Mouse (Mus musculus): ENCODE data around the gene Myadm. TPM values are rescaled to one million over a fixed set of nuclear protein-coding genes. Genes with fewer than 3 reads are reported as not detected.

Myadm gene
- polyA plus RNA-seq (2016; fragmentation: Nextera tagmentation; extraction: Ambion mirVana) = 23.6 and 29.4 TPM in 2 replicates

GRCm38 (mm10) chr7:3288976-3289970 lies at the start of gene Myadm, which contains the start of gene Prkcg:
Myadm (plus strand) TSS chr7:3289080.
Prkcg (plus strand) TSS chr7:3289179.
- no peaks in the 10 kb centered on the region for H3K36me3 ChIP-seq
- 3% methylated on average over 30 of the region's 30 CpGs for WGBS
- H3K27ac ChIP-seq = peak within 1 kb of the TSS; percentile 90
- peak; percentile 84 for DNase-seq (ENCODE audit: low spot score)
- H3K27me3 ChIP-seq (ENCODE audit: low read depth, poor library complexity, severe bottlenecking) = no peaks in the 10 kb centered on the region
- peaks cover 42% of the 10 kb centered on the region for H3K4me1 ChIP-seq
- H3K4me3 ChIP-seq = peak within 1 kb of the TSS; percentile 51
- no peaks in the 10 kb centered on the region for H3K9me3 ChIP-seq (replicated peaks)

GRCm38 (mm10) chr7:3239193-3239592 lies 49.7 kb upstream of the Myadm start:
- Histone ChIP-seq H3K4me1 (no peaks in the 10 kb centered on the region), H3K27ac (no peak overlapping the region), H3K36me3 (no peaks in the 10 kb centered on the region), H3K9me3 (replicated peaks) (no peaks in the 10 kb centered on the region), H3K27me3 (ENCODE audit: low read depth, poor library complexity, severe bottlenecking) (no peaks in the 10 kb centered on the region), H3K4me3 (no peak overlapping the region)
- DNase-seq (ENCODE audit: low spot score) = no peak
- 83% methylated on average over 2 of the region's 2 CpGs for WGBS

GRCm38 (mm10) chr7:3260701-3261100 lies 28.2 kb upstream of the Myadm start:
- H3K27me3 ChIP-seq (ENCODE audit: low read depth, poor library complexity, severe bottlenecking) = peaks cover 17% of the 10 kb centered on the region
- 75% methylated on average over 3 of the region's 3 CpGs for WGBS
- H3K4me1 ChIP-seq = peaks cover 8% of the 10 kb centered on the region
- H3K9me3 ChIP-seq (replicated peaks) = 0 out of 2 replicates have a peak, but pooled peaks cover 2% of the 10 kb centered on the region
- H3K4me3 ChIP-seq = no peak overlapping the region
- DNase-seq (ENCODE audit: low spot score) = no peak
- no peaks in the 10 kb centered on the region for H3K36me3 ChIP-seq
- no peak overlapping the region for H3K27ac ChIP-seq

GRCm38 (mm10) chr7:3261446-3261845 lies 27.4 kb upstream of the Myadm start:
- peaks cover 8% of the 10 kb centered on the region for H3K4me1 ChIP-seq
- peaks cover 17% of the 10 kb centered on the region for H3K27me3 ChIP-seq (ENCODE audit: low read depth, poor library complexity, severe bottlenecking)
- no peaks in the 10 kb centered on the region for H3K36me3 ChIP-seq
- no peak overlapping the region for H3K4me3 ChIP-seq
- no peak overlapping the region for H3K27ac ChIP-seq
- WGBS = 65% methylated on average over 4 of the region's 4 CpGs
- DNase-seq (ENCODE audit: low spot score) = no peak
- H3K9me3 ChIP-seq (replicated peaks) = 0 out of 2 replicates have a peak, but pooled peaks cover 2% of the 10 kb centered on the region

- peak; percentile 41 for DNase-seq (ENCODE audit: low spot score)
- Histone ChIP-seq H3K27ac (no peak overlapping the region), H3K27me3 (ENCODE audit: low read depth, poor library complexity, severe bottlenecking) (peaks cover 17% of the 10 kb centered on the region), H3K4me3 (no peak overlapping the region), H3K9me3 (replicated peaks) (0 out of 2 replicates have a peak, but pooled peaks cover 2% of the 10 kb centered on the region), H3K4me1 (peaks cover 8% of the 10 kb centered on the region), H3K36me3 (no peaks in the 10 kb centered on the region)
- WGBS = 41% methylated on average over 2 of the region's 2 CpGs
Measured at GRCm38 (mm10) chr7:3262789-3263188, 26.1 kb upstream of the Myadm start.

- WGBS = 34% methylated on average over 22 of the region's 22 CpGs
- H3K4me3 ChIP-seq = peak overlapping the region; percentile 34
- DNase-seq (ENCODE audit: low spot score) = no peak
- H3K27ac ChIP-seq = no peak overlapping the region
- H3K4me1 ChIP-seq = peaks cover 8% of the 10 kb centered on the region
- H3K27me3 ChIP-seq (ENCODE audit: low read depth, poor library complexity, severe bottlenecking) = peaks cover 17% of the 10 kb centered on the region
- 0 out of 2 replicates have a peak, but pooled peaks cover 2% of the 10 kb centered on the region for H3K9me3 ChIP-seq (replicated peaks)
- H3K36me3 ChIP-seq = no peaks in the 10 kb centered on the region
Measured at GRCm38 (mm10) chr7:3264390-3265022, 24.4 kb upstream of the Myadm start.

- Histone ChIP-seq H3K36me3 (no peaks in the 10 kb centered on the region), H3K27ac (no peak overlapping the region), H3K4me1 (peaks cover 8% of the 10 kb centered on the region), H3K4me3 (no peak overlapping the region), H3K27me3 (ENCODE audit: low read depth, poor library complexity, severe bottlenecking) (peaks cover 17% of the 10 kb centered on the region), H3K9me3 (replicated peaks) (0 out of 2 replicates have a peak, but pooled peaks cover 2% of the 10 kb centered on the region)
- no peak for DNase-seq (ENCODE audit: low spot score)
- 68% methylated on average over 6 of the region's 6 CpGs for WGBS
Measured at GRCm38 (mm10) chr7:3265311-3265710, 23.6 kb upstream of the Myadm start.

- DNase-seq (ENCODE audit: low spot score) = no peak
- peaks cover 17% of the 10 kb centered on the region for H3K27me3 ChIP-seq (ENCODE audit: low read depth, poor library complexity, severe bottlenecking)
- H3K27ac ChIP-seq = no peak overlapping the region
- no peak overlapping the region for H3K4me3 ChIP-seq
- H3K9me3 ChIP-seq (replicated peaks) = 0 out of 2 replicates have a peak, but pooled peaks cover 2% of the 10 kb centered on the region
- H3K4me1 ChIP-seq = peaks cover 8% of the 10 kb centered on the region
- WGBS = 77% methylated on average over 3 of the region's 3 CpGs
- H3K36me3 ChIP-seq = no peaks in the 10 kb centered on the region
Measured at GRCm38 (mm10) chr7:3267261-3267660, 21.6 kb upstream of the Myadm start.

- Histone ChIP-seq H3K27me3 (ENCODE audit: low read depth, poor library complexity, severe bottlenecking) (peaks cover 17% of the 10 kb centered on the region), H3K27ac (no peak overlapping the region), H3K4me3 (no peak overlapping the region), H3K36me3 (no peaks in the 10 kb centered on the region), H3K9me3 (replicated peaks) (0 out of 2 replicates have a peak, but pooled peaks cover 2% of the 10 kb centered on the region), H3K4me1 (peaks cover 8% of the 10 kb centered on the region)
- no peak for DNase-seq (ENCODE audit: low spot score)
- 73% methylated on average over 8 of the region's 8 CpGs for WGBS
Measured at GRCm38 (mm10) chr7:3267888-3268287, 21.0 kb upstream of the Myadm start.

- H3K4me1 ChIP-seq = peaks cover 8% of the 10 kb centered on the region
- no peak overlapping the region for H3K4me3 ChIP-seq
- no peaks in the 10 kb centered on the region for H3K36me3 ChIP-seq
- DNase-seq (ENCODE audit: low spot score) = no peak
- H3K9me3 ChIP-seq (replicated peaks) = 0 out of 2 replicates have a peak, but pooled peaks cover 2% of the 10 kb centered on the region
- peaks cover 17% of the 10 kb centered on the region for H3K27me3 ChIP-seq (ENCODE audit: low read depth, poor library complexity, severe bottlenecking)
- no peak overlapping the region for H3K27ac ChIP-seq
- 35% methylated on average over 3 of the region's 3 CpGs for WGBS
Measured at GRCm38 (mm10) chr7:3268291-3268690, 20.6 kb upstream of the Myadm start.

- Histone ChIP-seq H3K36me3 (no peaks in the 10 kb centered on the region), H3K4me1 (peaks cover 9% of the 10 kb centered on the region), H3K27ac (no peak overlapping the region), H3K27me3 (ENCODE audit: low read depth, poor library complexity, severe bottlenecking) (no peaks in the 10 kb centered on the region), H3K4me3 (no peak overlapping the region), H3K9me3 (replicated peaks) (no peaks in the 10 kb centered on the region)
- DNase-seq (ENCODE audit: low spot score) = no peak
- 91% methylated on average over 9 of the region's 9 CpGs for WGBS
Measured at GRCm38 (mm10) chr7:3272206-3272605, 16.7 kb upstream of the Myadm start.

- Histone ChIP-seq H3K36me3 (no peaks in the 10 kb centered on the region), H3K27ac (peak overlapping the region; percentile 56), H3K9me3 (replicated peaks) (no peaks in the 10 kb centered on the region), H3K27me3 (ENCODE audit: low read depth, poor library complexity, severe bottlenecking) (no peaks in the 10 kb centered on the region), H3K4me1 (peaks cover 10% of the 10 kb centered on the region), H3K4me3 (no peak overlapping the region)
- no peak for DNase-seq (ENCODE audit: low spot score)
- WGBS = 49% methylated on average over 6 of the region's 6 CpGs
Measured at GRCm38 (mm10) chr7:3275455-3276170, 13.3 kb upstream of the Myadm start.

All from limb, embryonic 10.5 days (tissue).